Mouse (Mus musculus) frontal cortex, adult 2 months (tissue): ENCODE measurements around the gene Mad1l1. TPM values are rescaled to one million over a fixed set of nuclear protein-coding genes. Genes with fewer than 3 reads are reported as not detected.
A peak's percentile ranks its signal among the peaks of the same experiment; 100 is the strongest.

Experiments
- DNase-seq, 2 experiments: peaks; one replicate each; pipeline ENCODE4 v3.0.0; 2022; ENCODE audit warnings: low spot score in 1 of 2; ENCODE audit errors: extremely low spot score in 1 of 2
- polyA plus RNA-seq: library from polyadenylated mRNA; depleted of rRNA; stranded (reverse); fragments of >200 nt; gene quantifications from 2 replicates; pipeline ENCODE4 v1.2.3, GENCODE M21; 2012

Gene Mad1l1
- polyA plus RNA-seq, 1 experiment = 17.9 TPM

GRCm38 (mm10) chr5:140263754-140264749 lies 57.3 kb downstream of the Mad1l1 start:
- peak in 1 of 2 experiments; percentile 37 for DNase-seq

- no peak for DNase-seq
Observed at GRCm38 (mm10) chr5:140262401-140262800, 59.0 kb downstream of the Mad1l1 start.

- DNase-seq = no peak
Observed at GRCm38 (mm10) chr5:140261313-140261712, 60.0 kb downstream of the Mad1l1 start.

- no peak for DNase-seq
Observed at GRCm38 (mm10) chr5:140258633-140259032, 62.7 kb downstream of the Mad1l1 start.

GRCm38 (mm10) chr5:140258035-140258434 lies 63.3 kb downstream of the Mad1l1 start:
- no peak for DNase-seq

GRCm38 (mm10) chr5:140257439-140257838 lies 63.9 kb downstream of the Mad1l1 start:
- DNase-seq = no peak

- DNase-seq = no peak
Observed at GRCm38 (mm10) chr5:140256685-140257084, 64.7 kb downstream of the Mad1l1 start.

GRCm38 (mm10) chr5:140255265-140255664 lies 66.1 kb downstream of the Mad1l1 start:
- no peak for DNase-seq

- no peak for DNase-seq
Observed at GRCm38 (mm10) chr5:140254656-140255055, 66.7 kb downstream of the Mad1l1 start.

GRCm38 (mm10) chr5:140251989-140252388 lies 69.4 kb downstream of the Mad1l1 start:
- peak in 1 of 2 experiments; percentile 24 for DNase-seq

GRCm38 (mm10) chr5:140250370-140250769 lies 71.0 kb downstream of the Mad1l1 start:
- peak; percentile 18 to 52 for DNase-seq

- peak in 1 of 2 experiments; percentile 43 for DNase-seq
Observed at GRCm38 (mm10) chr5:140249359-140250062, 71.8 kb downstream of the Mad1l1 start.

GRCm38 (mm10) chr5:140248101-140248500 lies 73.3 kb downstream of the Mad1l1 start:
- no peak for DNase-seq

- no peak for DNase-seq
Observed at GRCm38 (mm10) chr5:140240235-140240634, 81.1 kb downstream of the Mad1l1 start.

GRCm38 (mm10) chr5:140238880-140239279 lies 82.5 kb downstream of the Mad1l1 start:
- DNase-seq = no peak

- no peak for DNase-seq
Observed at GRCm38 (mm10) chr5:140230818-140231217, 90.5 kb downstream of the Mad1l1 start.

- no peak for DNase-seq
Observed at GRCm38 (mm10) chr5:140228306-140228705, 93.0 kb downstream of the Mad1l1 start.

- no peak for DNase-seq
Observed at GRCm38 (mm10) chr5:140226871-140227270, 94.5 kb downstream of the Mad1l1 start.

GRCm38 (mm10) chr5:140225881-140226280 lies 95.5 kb downstream of the Mad1l1 start:
- no peak for DNase-seq

- DNase-seq = no peak
Observed at GRCm38 (mm10) chr5:140225103-140225502, 96.2 kb downstream of the Mad1l1 start.
